Mouse (Mus musculus) neural tube, embryonic 13.5 days (tissue): ENCODE data around the gene 1700016H13Rik. TPM values are rescaled to one million over a fixed set of nuclear protein-coding genes. Genes with fewer than 3 reads are reported as not detected.

Source experiments
- polyA plus RNA-seq: library from polyadenylated mRNA; unstranded; fragments of >200 nt; fragmentation: Nextera tagmentation; extraction: Ambion mirVana; gene quantifications from 2 replicates; pipeline ENCODE4 v1.2.1, GENCODE M21; 2015

The 1700016H13Rik gene
- polyA plus RNA-seq, 1 experiment from 2014 or later, result not detected

Other genes starting within 250 kb of the 1700016H13Rik start
- 6.6 and 8.1 TPM in 2 replicates for gene Ptpn13, start 230.8 kb downstream of the 1700016H13Rik start, polyA plus RNA-seq
- 0.73 and 0.87 TPM in 2 replicates for gene Slc10a6, start 26.6 kb downstream of the 1700016H13Rik start, polyA plus RNA-seq
- 2.3 and 3.3 TPM in 2 replicates for gene Aff1, start 36.4 kb upstream of the 1700016H13Rik start, polyA plus RNA-seq